In the genomic region with DNA sequence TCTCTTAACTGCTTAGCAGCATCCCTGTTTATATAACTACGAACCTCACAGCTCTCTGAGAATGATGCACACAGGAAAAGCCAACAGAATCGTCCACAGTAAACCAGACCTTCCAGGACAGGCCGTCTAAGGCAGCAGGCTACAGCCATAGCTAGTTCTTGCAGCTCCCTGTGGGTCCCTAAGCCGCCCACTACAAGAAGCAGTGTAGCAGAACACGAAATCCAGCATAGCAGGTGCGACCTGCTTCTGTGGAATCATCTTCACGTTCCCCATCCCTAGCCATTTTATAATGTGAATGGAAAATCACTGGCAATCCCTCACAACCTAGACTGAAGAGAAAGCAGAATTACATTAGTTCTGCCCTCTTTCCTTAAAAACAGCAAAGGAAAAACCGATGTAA, we compare ENCODE assay signal across 12 mouse cellular contexts. TPM values are rescaled to one million over a fixed set of nuclear protein-coding genes. Genes with fewer than 3 reads are reported as not detected.
DNase-seq lines count a peak whose midpoint lies in the region; ATAC-seq lines count a peak whose summit lies in the region.
"Had no signal": no experiment of that assay in that cellular context is flagged by ENCODE, and none has a peak within 500 bp of the region (broad histone marks: within the 10 kb centered on the region; RNA-seq: fewer than 3 reads in every experiment).

No protein-coding gene starts in this region.

- intact Hi-C loops in left cerebral cortex, postnatal 4 days (cut with DNase I), result no loop called here

- DNase-seq in kidney, adult 18-20 months, result peak; percentile 25
- DNase-seq in kidney, adult 8-10 months, result no peak
- no peak for DNase-seq in midbrain, embryonic 10.5 days (ENCODE audit: low spot score)
- DNase-seq in left cerebral cortex, postnatal 4 days, result no peak
- DNase-seq: heart, adult 18-20 months; heart, postnatal 14 days; liver, embryonic 13.5 days had no signal

- H3K4me1 ChIP-seq in midbrain, embryonic 15.5 days, result peaks cover 49% of the 10 kb centered on the region
- H3K4me1 ChIP-seq in midbrain, embryonic 10.5 days, result peaks cover 9% of the 10 kb centered on the region
- H3K4me1 ChIP-seq in limb, embryonic 13.5 days, result peaks cover 67% of the 10 kb centered on the region
- peaks cover 65% of the 10 kb centered on the region for H3K4me1 ChIP-seq in neural tube, embryonic 15.5 days

- peak overlapping the region; percentile 50 for H3K27ac ChIP-seq in midbrain, embryonic 15.5 days
- no peak overlapping the region for H3K27ac ChIP-seq in midbrain, embryonic 10.5 days (replicated peaks)
- H3K27ac ChIP-seq in limb, embryonic 13.5 days, result peak overlapping the region; percentile 70; the same call in 1 of the 2 replicates
- H3K27ac ChIP-seq in neural tube, embryonic 15.5 days (replicated peaks), result peak overlapping the region; percentile 73

- H3K9ac ChIP-seq in midbrain, embryonic 15.5 days, result no peak overlapping the region
- H3K9ac ChIP-seq in limb, embryonic 13.5 days, result 0 out of 2 replicates have a peak overlapping the region, but pooled peaks have one; percentile 8
- no peak overlapping the region for H3K9ac ChIP-seq in neural tube, embryonic 15.5 days (replicated peaks)
- H3K9ac ChIP-seq: liver, embryonic 13.5 days had no signal

- no peak for ATAC-seq in midbrain, embryonic 15.5 days (replicated peaks)
- ATAC-seq in limb, embryonic 13.5 days (ENCODE audit: low FRiP score, low read depth), result no peak
- ATAC-seq in neural tube, embryonic 15.5 days (ENCODE audit: low FRiP score), result no peak

- H3K4me2 ChIP-seq in midbrain, embryonic 15.5 days, result no peak overlapping the region
- no peak overlapping the region for H3K4me2 ChIP-seq in limb, embryonic 13.5 days (replicated peaks)
- H3K4me2 ChIP-seq in neural tube, embryonic 15.5 days, result no peak overlapping the region
- H3K4me2 ChIP-seq: liver, embryonic 13.5 days had no signal

- H3K36me3 ChIP-seq in midbrain, embryonic 15.5 days (replicated peaks), result no peaks in the 10 kb centered on the region
- H3K36me3 ChIP-seq in midbrain, embryonic 10.5 days, result no peaks in the 10 kb centered on the region
- peaks cover 5% of the 10 kb centered on the region; the same call in 1 of the 2 replicates for H3K36me3 ChIP-seq in limb, embryonic 13.5 days
- H3K36me3 ChIP-seq in neural tube, embryonic 15.5 days, result no peaks in the 10 kb centered on the region
- H3K36me3 ChIP-seq: liver, embryonic 13.5 days had no signal

- 74% methylated on average over 8 of the region's 8 CpGs for WGBS in midbrain, embryonic 15.5 days
- WGBS in midbrain, embryonic 10.5 days, result 83% methylated on average over 8 of the region's 8 CpGs
- WGBS in limb, embryonic 13.5 days, result 72% methylated on average over 8 of the region's 8 CpGs
- WGBS in neural tube, embryonic 15.5 days, result 77% methylated on average over 8 of the region's 8 CpGs

- no peak overlapping the region for H3K4me3 ChIP-seq in midbrain, embryonic 15.5 days
- H3K4me3 ChIP-seq in midbrain, embryonic 10.5 days, result no peak overlapping the region
- H3K4me3 ChIP-seq in limb, embryonic 13.5 days, result no peak overlapping the region
- H3K4me3 ChIP-seq in neural tube, embryonic 15.5 days (replicated peaks), result no peak overlapping the region
- H3K4me3 ChIP-seq: liver, embryonic 13.5 days had no signal

- no peaks in the 10 kb centered on the region for H3K27me3 ChIP-seq in midbrain, embryonic 15.5 days (replicated peaks)
- H3K27me3 ChIP-seq in midbrain, embryonic 10.5 days (ENCODE audit: low read depth, poor library complexity, severe bottlenecking), result no peaks in the 10 kb centered on the region
- no peaks in the 10 kb centered on the region for H3K27me3 ChIP-seq in limb, embryonic 13.5 days
- no peaks in the 10 kb centered on the region for H3K27me3 ChIP-seq in neural tube, embryonic 15.5 days (replicated peaks)
- H3K27me3 ChIP-seq: CH12.LX; liver, embryonic 13.5 days had no signal

- H3K9me3 ChIP-seq in midbrain, embryonic 15.5 days, result no peaks in the 10 kb centered on the region
- no peaks in the 10 kb centered on the region for H3K9me3 ChIP-seq in midbrain, embryonic 10.5 days (replicated peaks)
- H3K9me3 ChIP-seq in limb, embryonic 13.5 days, result no peaks in the 10 kb centered on the region; the same call in 1 of the 2 replicates
- no peaks in the 10 kb centered on the region for H3K9me3 ChIP-seq in neural tube, embryonic 15.5 days (replicated peaks)
- H3K9me3 ChIP-seq: liver, embryonic 13.5 days had no signal

RNA-seq across cellular contexts. Expression of a gene that starts 35.8 kb away (rescaled TPM):
- polyA plus RNA-seq in midbrain, embryonic 15.5 days (2015; fragmentation: Nextera tagmentation; extraction: Ambion mirVana), result 72.6 and 73.3 TPM in 2 replicates
- polyA plus RNA-seq in midbrain, embryonic 10.5 days (2016; fragmentation: Nextera tagmentation; extraction: Ambion mirVana), result 17.6 and 26.2 TPM in 2 replicates
- polyA plus RNA-seq in limb, embryonic 13.5 days (2015; fragmentation: Nextera tagmentation; extraction: Ambion mirVana), result 26.4 and 27.9 TPM in 2 replicates
- 66.3 and 68.9 TPM in 2 replicates for polyA plus RNA-seq in neural tube, embryonic 15.5 days (2015; fragmentation: Nextera tagmentation; extraction: Ambion mirVana)
- total RNA-seq in left cerebral cortex, postnatal 4 days (2021), result 10 to 100 TPM; 86.8 to 90.6 TPM

RNA-seq across cellular contexts. Expression of a gene that starts 36.2 kb away (rescaled TPM):
- polyA plus RNA-seq in midbrain, embryonic 15.5 days (2015; fragmentation: Nextera tagmentation; extraction: Ambion mirVana), result 6.1 and 6.3 TPM in 2 replicates
- polyA plus RNA-seq in midbrain, embryonic 10.5 days (2016; fragmentation: Nextera tagmentation; extraction: Ambion mirVana), result 1.7 and 1.8 TPM in 2 replicates
- 1.0 and 1.5 TPM in 2 replicates for polyA plus RNA-seq in limb, embryonic 13.5 days (2015; fragmentation: Nextera tagmentation; extraction: Ambion mirVana)
- polyA plus RNA-seq in neural tube, embryonic 15.5 days (2015; fragmentation: Nextera tagmentation; extraction: Ambion mirVana), result 5.3 and 6.2 TPM in 2 replicates
- 1 to 10 TPM; 4.7 to 4.8 TPM for total RNA-seq in left cerebral cortex, postnatal 4 days (2021)
- total RNA-seq: monocyte, adult 5-6 weeks had no signal
